Mouse (Mus musculus) heart, adult 2 months (tissue): ENCODE measurements at regions not wholly inside any gene's neighbourhood (a gene's known extent, or its start where the extent isn't known, plus 50 kb on each side); places are given as distances from the start of the nearest gene placed in this dataset.

Source experiments
- CTCF ChIP-seq: fragments of 200-600 bp; IDR thresholded peaks from 2 replicates; pipeline ENCODE4 v1.8.1; 2022; ENCODE audit warnings: antibody characterized with exemption, mild to moderate bottlenecking, moderate library complexity
- EP300 ChIP-seq: fragments of 200-500 bp; IDR thresholded peaks from 2 replicates; pipeline ENCODE4 v1.6.1; 2011; ENCODE audit warnings: low read depth, low read length, control low read depth; ENCODE audit not compliant: insufficient read depth
- POLR2A ChIP-seq: fragments of 200-500 bp; IDR thresholded peaks from 2 replicates; pipeline ENCODE4 v1.6.1; 2011; ENCODE audit warnings: mild to moderate bottlenecking, low read depth, low read length, control low read depth; ENCODE audit not compliant: insufficient read depth

DNA sequence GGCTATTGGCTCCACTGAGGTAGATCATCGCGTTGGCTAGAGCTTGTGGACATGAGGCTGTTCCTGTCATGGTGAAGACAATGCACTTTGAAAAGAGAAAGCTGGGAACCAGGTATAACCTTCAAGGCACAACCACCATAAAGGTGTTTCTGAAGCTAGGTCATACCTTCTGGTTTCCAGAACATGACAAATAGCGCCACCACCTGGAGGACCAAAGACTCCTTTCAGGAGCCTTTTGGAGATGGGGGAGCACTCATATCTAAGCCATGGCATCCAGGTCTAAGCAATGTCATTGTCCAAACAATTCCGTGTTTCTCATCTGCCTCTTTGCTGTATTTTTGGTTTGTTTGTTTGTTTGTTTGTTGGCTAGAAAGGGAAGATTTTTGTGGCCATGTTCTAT, 113.7 kb upstream of the Lsm14a start:
- TF ChIP-seq EP300 (no peak), CTCF (no peak), POLR2A (no peak)
